Mouse (Mus musculus) cerebellum, adult 9-10 months (tissue): ENCODE data around the gene Txnrd2.

Source experiments
- DNase-seq: peaks from one replicate; pipeline ENCODE4 v3.0.0; 2022

Txnrd2 gene

GRCm38 (mm10) chr16:18426215-18426791, at the start of gene Txnrd2:
Gene Txnrd2, plus strand, starts transcription at chr16:18426384.
- peak; percentile 87 for DNase-seq

DNA sequence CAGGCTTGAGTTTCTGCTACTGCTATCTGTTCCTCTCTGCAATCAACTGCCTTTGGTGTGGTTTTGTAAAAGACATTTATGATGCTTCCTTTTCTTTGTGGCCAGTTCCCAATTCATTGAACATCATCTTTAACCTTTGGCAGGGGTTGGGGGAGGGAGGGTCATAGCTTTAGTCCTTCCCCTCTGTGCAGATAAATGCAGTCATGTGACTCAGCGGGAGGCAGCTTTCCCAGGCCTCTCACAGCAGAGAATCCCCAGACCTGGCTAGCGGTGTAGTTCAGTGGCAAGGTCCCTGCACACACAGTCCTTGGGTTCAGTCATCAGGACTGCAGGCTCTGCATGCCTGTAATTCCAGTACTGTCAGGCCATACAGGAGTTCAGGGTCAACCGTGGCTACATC, 49.0 kb upstream of the Txnrd2 start:
- no peak for DNase-seq

GRCm38 (mm10) chr16:18378489-18378888, 47.7 kb upstream of the Txnrd2 start:
- DNase-seq = no peak

- DNase-seq = no peak
Measured at GRCm38 (mm10) chr16:18379338-18380001, 46.7 kb upstream of the Txnrd2 start.

GRCm38 (mm10) chr16:18380495-18381063, 45.6 kb upstream of the Txnrd2 start:
- no peak for DNase-seq

- DNase-seq = no peak
Measured at GRCm38 (mm10) chr16:18381621-18382258, 44.4 kb upstream of the Txnrd2 start.

DNA sequence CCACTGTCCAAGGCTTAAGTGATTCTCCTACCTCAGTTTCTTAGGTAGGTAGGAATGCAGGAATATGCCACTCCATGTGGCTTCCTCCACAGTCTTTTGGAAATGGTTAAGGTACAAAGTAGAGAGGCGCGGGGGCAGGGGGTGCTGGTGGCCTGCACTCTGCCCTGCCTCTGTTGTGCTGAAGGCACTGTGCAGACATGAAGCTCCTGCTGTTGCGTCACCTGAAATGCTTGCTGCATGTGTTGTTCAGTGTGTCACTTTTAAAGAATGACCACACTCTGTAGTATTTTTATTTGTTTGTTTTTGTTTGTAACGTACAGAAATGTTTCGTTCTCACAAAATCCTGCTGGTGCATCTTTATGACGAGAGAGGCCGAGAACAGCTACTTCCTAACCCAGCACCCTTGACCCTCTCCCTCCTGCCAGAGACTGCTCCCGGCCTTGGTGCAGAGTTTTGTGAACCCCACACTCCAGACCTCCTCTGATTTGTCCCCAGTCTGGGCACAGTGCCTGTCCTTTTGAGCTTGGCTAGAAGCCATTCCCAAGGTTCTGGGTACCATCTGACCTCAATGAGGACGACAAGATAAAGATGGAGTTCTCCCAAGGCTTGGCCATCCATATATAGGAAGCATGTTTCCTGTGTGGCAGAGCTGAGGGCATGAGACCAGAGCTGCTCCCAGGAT, 43.0 kb upstream of the Txnrd2 start:
- DNase-seq = peak; percentile 73

DNA sequence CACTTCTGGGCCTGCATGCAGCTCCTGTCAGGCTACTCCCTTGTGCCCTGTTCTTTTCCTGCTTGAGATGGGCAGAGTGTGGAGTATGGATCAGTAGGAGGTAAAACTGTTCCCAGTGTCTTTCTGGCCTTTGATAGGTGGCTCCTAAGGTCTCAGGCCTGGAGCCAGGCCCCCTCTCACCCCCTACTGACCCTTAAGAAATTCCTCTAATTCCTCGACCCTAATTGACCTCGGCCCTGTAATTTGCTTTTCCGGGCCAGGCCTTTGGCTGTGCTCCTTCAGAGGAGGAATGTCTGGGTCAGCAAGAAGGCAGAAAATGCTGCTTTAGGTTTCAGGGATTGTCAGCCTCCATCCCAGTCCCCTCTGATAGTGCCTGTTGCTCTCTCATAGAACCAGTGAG, 42.4 kb upstream of the Txnrd2 start:
- DNase-seq = no peak

DNA sequence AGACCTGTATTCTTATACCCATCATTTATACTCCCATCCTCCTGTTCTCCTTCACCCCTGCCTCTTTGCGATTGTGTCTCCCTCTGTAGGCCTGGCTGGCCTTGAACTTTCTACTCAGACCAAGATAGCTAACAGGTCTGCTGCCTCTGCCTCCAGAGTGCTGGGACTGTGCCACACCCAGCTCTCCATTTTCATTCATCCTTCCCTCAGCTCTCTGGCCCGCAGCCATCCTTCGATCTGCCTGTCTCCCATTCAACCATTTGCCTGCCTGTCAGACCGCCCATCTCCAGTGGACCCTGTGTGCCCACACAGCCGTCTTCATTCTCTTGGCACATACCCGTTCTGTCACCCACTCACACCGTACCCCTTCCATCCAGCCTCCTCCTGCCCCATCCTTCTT, 42.0 kb upstream of the Txnrd2 start:
- DNase-seq = no peak

GRCm38 (mm10) chr16:18384659-18385058, 41.5 kb upstream of the Txnrd2 start:
- no peak for DNase-seq

DNA sequence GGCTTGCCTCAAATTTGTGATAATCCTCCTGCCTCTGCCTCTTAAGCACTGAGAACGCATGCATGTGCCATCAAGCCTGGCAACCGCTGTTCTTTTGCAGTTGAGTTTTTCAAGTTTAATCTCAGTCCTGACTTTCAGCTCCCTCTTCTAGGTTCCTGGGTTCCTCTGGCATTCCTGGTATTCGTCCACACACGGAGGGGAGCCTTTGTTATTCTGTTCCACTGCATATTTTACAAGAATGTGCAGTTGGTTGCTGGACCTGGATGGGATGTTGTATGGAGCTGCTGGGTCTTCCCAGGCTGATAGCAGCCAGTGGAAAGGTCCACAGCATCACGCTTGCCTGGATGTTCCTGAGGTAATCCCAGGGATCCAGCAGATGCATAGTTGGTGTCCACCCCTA, 40.8 kb upstream of the Txnrd2 start:
- DNase-seq = no peak

- DNase-seq = peak; percentile 53
Measured at GRCm38 (mm10) chr16:18386451-18386850, 39.7 kb upstream of the Txnrd2 start.

- DNase-seq = no peak
Measured at GRCm38 (mm10) chr16:18386972-18387371, 39.2 kb upstream of the Txnrd2 start.

DNA sequence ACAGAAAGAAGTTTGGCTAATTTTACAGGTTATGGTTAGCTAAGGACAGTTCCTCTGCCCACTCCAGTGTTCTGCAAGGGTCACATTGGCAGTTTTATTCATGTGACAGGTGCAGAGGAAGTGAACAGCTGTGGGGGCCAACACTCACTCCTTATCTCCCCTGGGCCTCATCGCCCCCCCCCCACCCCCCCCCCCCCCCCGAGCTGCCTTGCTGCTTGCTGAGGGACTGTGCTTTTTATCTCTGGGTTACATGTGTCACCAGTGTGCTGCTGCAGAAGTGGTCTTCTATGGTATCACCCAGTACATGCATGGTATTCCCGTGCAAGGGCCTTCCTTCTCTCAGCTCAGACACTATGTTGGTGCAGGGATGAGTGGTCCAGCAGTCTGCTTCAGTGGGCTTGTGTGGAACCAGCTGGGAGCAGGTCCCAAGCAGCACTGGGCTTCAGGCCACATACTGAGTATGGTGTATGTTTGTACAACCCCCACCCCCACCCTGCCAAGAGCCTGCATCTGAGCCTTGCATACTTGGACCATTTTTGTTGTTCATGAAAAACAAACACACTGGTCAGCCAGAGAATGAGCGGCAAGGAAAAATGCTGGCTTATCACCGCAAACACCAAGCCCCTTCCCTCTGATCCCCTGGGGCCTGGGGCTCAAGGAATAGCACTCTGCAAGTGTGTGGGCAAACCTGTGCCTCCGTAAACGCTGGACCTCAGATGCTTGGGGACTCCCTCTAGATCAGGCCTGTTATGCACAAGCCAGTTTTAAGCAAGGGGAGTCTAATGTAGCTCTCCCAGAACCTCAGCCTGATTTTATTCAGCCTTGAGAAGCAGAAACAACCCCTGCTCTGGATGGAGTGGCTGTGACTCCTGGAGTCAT, 38.2 kb upstream of the Txnrd2 start:
- no peak for DNase-seq

DNA sequence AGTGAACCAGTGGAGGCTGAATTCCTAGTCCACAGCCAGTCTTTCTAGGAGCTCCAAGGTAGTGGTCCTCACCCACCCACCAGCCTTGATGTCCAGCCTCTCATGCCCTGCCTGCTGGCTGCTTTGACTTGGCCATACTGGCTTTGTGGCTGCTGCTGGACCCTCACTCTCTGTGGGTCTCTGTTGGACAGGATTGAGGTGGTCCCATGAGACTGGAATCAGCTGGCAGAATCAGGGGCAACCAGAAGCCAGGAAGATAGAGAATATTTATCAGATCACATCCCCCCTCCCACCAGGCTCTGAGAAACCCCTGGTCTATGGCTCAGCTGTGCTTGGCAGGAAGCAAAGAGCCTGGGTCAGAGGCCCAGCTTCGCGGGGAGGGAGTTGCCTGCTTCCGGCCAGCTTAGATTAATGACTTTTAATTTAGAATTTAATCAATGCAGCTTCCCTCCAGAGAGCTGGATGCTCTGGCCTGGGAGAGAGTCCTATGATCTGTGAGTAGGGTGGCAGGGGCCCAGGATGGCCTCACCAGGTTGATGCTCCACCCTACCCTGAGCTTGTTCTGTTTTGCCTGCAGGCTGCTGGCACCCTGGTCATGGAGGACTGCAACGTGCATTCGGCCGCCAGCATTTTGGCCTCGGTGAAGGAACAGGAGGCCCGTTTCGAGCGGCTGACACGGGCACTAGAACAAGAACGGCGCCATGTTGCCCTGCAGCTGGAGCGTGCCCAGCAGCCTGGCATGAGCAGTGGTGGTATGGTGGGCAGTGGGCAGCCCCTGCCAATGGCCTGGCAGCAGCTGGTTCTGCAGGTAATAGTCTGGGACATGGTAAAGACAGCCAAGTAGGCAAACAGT, 37.4 kb upstream of the Txnrd2 start:
- DNase-seq = no peak

GRCm38 (mm10) chr16:18390399-18390798, 35.8 kb upstream of the Txnrd2 start:
- no peak for DNase-seq

GRCm38 (mm10) chr16:18391127-18391526, 35.1 kb upstream of the Txnrd2 start:
- DNase-seq = no peak

DNA sequence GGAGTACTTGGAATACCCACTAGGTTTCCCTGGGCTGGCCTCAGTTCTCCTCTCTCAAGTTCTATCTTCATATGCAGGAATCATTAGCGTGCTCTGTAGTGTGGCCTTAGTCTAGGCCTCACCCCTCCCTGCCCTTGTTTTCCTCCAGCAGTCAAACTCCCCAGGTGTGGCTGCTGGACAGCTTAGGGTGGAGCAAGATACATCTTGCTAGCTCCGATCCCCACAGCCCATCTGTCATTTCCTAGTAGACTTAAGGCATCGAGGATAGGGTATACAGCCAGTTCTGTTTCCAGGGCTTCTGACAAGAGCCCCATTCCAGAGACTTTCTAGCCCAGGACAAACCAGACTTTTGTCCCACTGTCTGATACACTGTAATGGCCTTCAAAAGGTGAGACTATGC, 34.5 kb upstream of the Txnrd2 start:
- DNase-seq = no peak

- DNase-seq = peak; percentile 79
Measured at GRCm38 (mm10) chr16:18392469-18393426, 33.4 kb upstream of the Txnrd2 start.

DNA sequence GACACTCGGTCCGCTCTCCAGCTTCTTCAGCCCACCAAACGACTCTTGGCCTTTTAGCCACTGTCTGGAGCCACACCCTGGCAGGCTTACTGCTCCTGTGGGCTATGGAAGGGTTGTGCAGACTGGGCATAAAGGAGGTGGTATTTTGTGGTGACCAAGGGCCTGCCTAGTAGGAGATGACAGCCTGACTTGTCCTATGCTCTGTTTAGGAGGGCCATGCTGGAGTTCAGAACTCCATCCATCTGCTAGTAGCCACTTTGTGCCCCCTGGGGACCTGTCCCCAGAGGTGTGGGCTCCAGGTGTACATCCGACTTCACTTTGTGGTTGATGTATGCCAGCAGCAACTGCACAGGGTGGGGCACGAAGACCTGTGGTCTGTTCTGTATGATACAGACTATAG, 32.6 kb upstream of the Txnrd2 start:
- no peak for DNase-seq
